Mouse (Mus musculus) forebrain, embryonic 16.5 days (tissue): ENCODE data around the gene Nck2. TPM values are rescaled to one million over a fixed set of nuclear protein-coding genes. Genes with fewer than 3 reads are reported as not detected.

ENCODE experiments used
- ATAC-seq: fragments of 200-750 bp; cut with Nextera tagmentation; 2 replicates; pipeline ENCODE4 v1.8.0; 2017; ENCODE audit warnings: mild to moderate bottlenecking, moderate library complexity
- H3K27ac ChIP-seq: fragments of 300-500 bp; sonication (generic); 2 replicates; pipeline ENCODE4 v1.5.1; 2014; ENCODE audit warnings: low read length, control low read depth
- H3K27me3 ChIP-seq: fragments of 300-500 bp; sonication (generic); replicated peaks from 2 replicates; pipeline ENCODE4 v1.6.1; 2014; ENCODE audit warnings: low read length; ENCODE audit not compliant: control insufficient read depth, insufficient read depth
- H3K36me3 ChIP-seq: fragments of 300-500 bp; sonication (generic); 2 replicates; pipeline ENCODE4 v1.6.1; 2014; ENCODE audit not compliant: control insufficient read depth, insufficient read depth
- H3K4me1 ChIP-seq: fragments of 300-500 bp; sonication (generic); replicated peaks from 2 replicates; pipeline ENCODE4 v1.6.1; 2014; ENCODE audit warnings: low read length; ENCODE audit not compliant: control insufficient read depth, insufficient read depth
- H3K4me2 ChIP-seq: fragments of 300-500 bp; sonication (generic); 2 replicates; pipeline ENCODE4 v1.6.1; 2014; ENCODE audit warnings: mild to moderate bottlenecking, low read length, control low read depth
- H3K4me3 ChIP-seq: fragments of 300-500 bp; sonication (generic); replicated peaks from 2 replicates; pipeline ENCODE4 v1.5.1; 2014; ENCODE audit warnings: mild to moderate bottlenecking, low read length, control low read depth
- H3K9ac ChIP-seq: fragments of 300-500 bp; sonication (generic); replicated peaks from 2 replicates; pipeline ENCODE4 v1.6.1; 2014; ENCODE audit warnings: low read depth, low read length, control low read depth
- H3K9me3 ChIP-seq: fragments of 300-500 bp; sonication (generic); 2 replicates; pipeline ENCODE4 v1.6.1; 2016; ENCODE audit warnings: low read length; ENCODE audit not compliant: control insufficient read depth
- WGBS: fragments of 180-500 bp; shearing (Covaris S2); extraction: QIAGEN DNeasy Blood & Tissue Kit; methylation state at CpG from one replicate; pipeline ENCODE4 v1.1.7; 2014; 5-methylcytosine and 5-hydroxymethylcytosine counted together
- polyA plus RNA-seq: library from polyadenylated mRNA; unstranded; fragments of >200 nt; fragmentation: Nextera tagmentation; extraction: Ambion mirVana; gene quantifications from 2 replicates; pipeline ENCODE4 v1.2.1, GENCODE M21; 2015

Nck2 gene
- polyA plus RNA-seq, 1 experiment from 2014 or later, result 53.4 TPM

GRCm38 (mm10) chr1:43446731-43447601 lies 2.6 kb downstream of the Nck2 start:
- H3K4me2 ChIP-seq, result peak overlapping the region; percentile 89
- peaks cover 28% of the 10 kb centered on the region for H3K4me1 ChIP-seq
- no peak for ATAC-seq
- peak overlapping the region; percentile 98 for H3K9ac ChIP-seq
- peak overlapping the region; percentile 91 for H3K27ac ChIP-seq
- no peaks in the 10 kb centered on the region for H3K9me3 ChIP-seq
- no peaks in the 10 kb centered on the region for H3K36me3 ChIP-seq
- 19% methylated on average over 16 of the region's 16 CpGs for WGBS
- H3K27me3 ChIP-seq, result no peaks in the 10 kb centered on the region
- H3K4me3 ChIP-seq, result peak overlapping the region; percentile 98

- Histone ChIP-seq H3K27ac (no peak overlapping the region), H3K27me3 (no peaks in the 10 kb centered on the region), H3K4me2 (peak overlapping the region; percentile 89), H3K4me3 (peak overlapping the region; percentile 98), H3K9me3 (no peaks in the 10 kb centered on the region), H3K9ac (peak overlapping the region; percentile 40), H3K36me3 (no peaks in the 10 kb centered on the region), H3K4me1 (peaks cover 30% of the 10 kb centered on the region)
- no peak for ATAC-seq
- 51% methylated on average over 9 of the region's 9 CpGs for WGBS
Observed at GRCm38 (mm10) chr1:43447602-43448287, 3.4 kb downstream of the Nck2 start.

- Histone ChIP-seq H3K36me3 (no peaks in the 10 kb centered on the region), H3K4me2 (no peak overlapping the region), H3K4me3 (no peak overlapping the region), H3K4me1 (peaks cover 33% of the 10 kb centered on the region), H3K27ac (no peak overlapping the region), H3K27me3 (no peaks in the 10 kb centered on the region), H3K9me3 (no peaks in the 10 kb centered on the region), H3K9ac (no peak overlapping the region)
- WGBS, result 84% methylated on average over 1 of the region's 1 CpGs
- ATAC-seq, result no peak
Observed at GRCm38 (mm10) chr1:43450811-43451210, 6.4 kb downstream of the Nck2 start.

- no peaks in the 10 kb centered on the region for H3K9me3 ChIP-seq
- no peak overlapping the region for H3K27ac ChIP-seq
- H3K36me3 ChIP-seq, result no peaks in the 10 kb centered on the region
- no peaks in the 10 kb centered on the region for H3K27me3 ChIP-seq
- no peak overlapping the region for H3K9ac ChIP-seq
- H3K4me3 ChIP-seq, result no peak overlapping the region
- H3K4me1 ChIP-seq, result peaks cover 24% of the 10 kb centered on the region
- no peak overlapping the region for H3K4me2 ChIP-seq
- WGBS, result 89% methylated on average over 3 of the region's 3 CpGs
- ATAC-seq, result no peak
Observed at GRCm38 (mm10) chr1:43453683-43454082, 9.3 kb downstream of the Nck2 start.

- Histone ChIP-seq H3K4me3 (no peak overlapping the region), H3K9me3 (no peaks in the 10 kb centered on the region), H3K4me2 (no peak overlapping the region), H3K27me3 (no peaks in the 10 kb centered on the region), H3K36me3 (no peaks in the 10 kb centered on the region), H3K9ac (no peak overlapping the region), H3K4me1 (peaks cover 25% of the 10 kb centered on the region), H3K27ac (no peak overlapping the region)
- ATAC-seq, result no peak
- 95% methylated on average over 8 of the region's 8 CpGs for WGBS
Observed at GRCm38 (mm10) chr1:43454741-43455140, 10.4 kb downstream of the Nck2 start.

- Histone ChIP-seq H3K36me3 (no peaks in the 10 kb centered on the region), H3K4me2 (no peak overlapping the region), H3K27ac (no peak overlapping the region), H3K4me1 (peaks cover 21% of the 10 kb centered on the region), H3K9me3 (no peaks in the 10 kb centered on the region), H3K27me3 (no peaks in the 10 kb centered on the region), H3K4me3 (no peak overlapping the region), H3K9ac (no peak overlapping the region)
- 78% methylated on average over 1 of the region's 1 CpGs for WGBS
- no peak for ATAC-seq
Observed at GRCm38 (mm10) chr1:43455196-43455595, 10.8 kb downstream of the Nck2 start.

- H3K9ac ChIP-seq, result no peak overlapping the region
- no peak overlapping the region for H3K4me2 ChIP-seq
- no peak overlapping the region for H3K4me3 ChIP-seq
- 90% methylated on average over 7 of the region's 7 CpGs for WGBS
- no peaks in the 10 kb centered on the region for H3K27me3 ChIP-seq
- H3K4me1 ChIP-seq, result peaks cover 21% of the 10 kb centered on the region
- no peak for ATAC-seq
- H3K27ac ChIP-seq, result no peak overlapping the region
- no peaks in the 10 kb centered on the region for H3K36me3 ChIP-seq
- no peaks in the 10 kb centered on the region for H3K9me3 ChIP-seq
Observed at GRCm38 (mm10) chr1:43457012-43457766, 12.8 kb downstream of the Nck2 start.

- H3K36me3 ChIP-seq, result no peaks in the 10 kb centered on the region
- no peak overlapping the region for H3K27ac ChIP-seq
- WGBS, result 94% methylated on average over 5 of the region's 5 CpGs
- no peak overlapping the region for H3K9ac ChIP-seq
- peaks cover 18% of the 10 kb centered on the region for H3K4me1 ChIP-seq
- H3K4me2 ChIP-seq, result no peak overlapping the region
- no peaks in the 10 kb centered on the region for H3K27me3 ChIP-seq
- no peaks in the 10 kb centered on the region for H3K9me3 ChIP-seq
- H3K4me3 ChIP-seq, result no peak overlapping the region
- ATAC-seq, result no peak
Observed at GRCm38 (mm10) chr1:43460468-43460867, 16.1 kb downstream of the Nck2 start.

GRCm38 (mm10) chr1:43462666-43463065 lies 18.3 kb downstream of the Nck2 start:
- no peak for ATAC-seq
- H3K4me1 ChIP-seq, result peaks cover 31% of the 10 kb centered on the region
- H3K9ac ChIP-seq, result no peak overlapping the region
- WGBS, result 84% methylated on average over 4 of the region's 4 CpGs
- H3K27ac ChIP-seq, result no peak overlapping the region
- no peaks in the 10 kb centered on the region for H3K36me3 ChIP-seq
- no peak overlapping the region for H3K4me3 ChIP-seq
- no peaks in the 10 kb centered on the region for H3K27me3 ChIP-seq
- no peaks in the 10 kb centered on the region for H3K9me3 ChIP-seq
- H3K4me2 ChIP-seq, result no peak overlapping the region
